Comparison of ENCODE assay signal across 8 mouse cellular contexts in genomic region chr17:45958094-45958881, GRCm38 (mm10).
A peak's percentile ranks its signal among the peaks of the same experiment; 100 is the strongest.
DNase-seq lines count a peak whose midpoint lies in the region; TF ChIP-seq lines count a peak whose summit lies in the region.

No protein-coding gene starts in this region.

- no peaks in the 10 kb centered on the region for H3K36me3 ChIP-seq in myocyte (ENCODE audit: control insufficient read depth, insufficient read depth)

- H3ac ChIP-seq in myocyte (ENCODE audit: control insufficient read depth, insufficient read length): no peak overlapping the region

- TF ChIP-seq POLR2A in myocyte (IDR thresholded peaks at IDR 0.05; ENCODE audit: insufficient read length, low read depth): no peak

- H3K4me3 ChIP-seq in myocyte: no peak overlapping the region

- H3K27me3 ChIP-seq in myocyte (ENCODE audit: control insufficient read depth, insufficient read depth, insufficient read length): no peaks in the 10 kb centered on the region

- peak; percentile 17 to 20 for DNase-seq in heart, postnatal 10 days
- no peak for DNase-seq in heart, postnatal 4 days
- DNase-seq in adrenal gland, postnatal 25 days: peak; percentile 48
- DNase-seq in kidney, postnatal 10 days: peak; percentile 51
- no peak for DNase-seq in urinary bladder, postnatal 25 days (ENCODE audit: low spot score)
- DNase-seq in thymus, postnatal 36 days: no peak
- no peak for DNase-seq in right cerebral cortex, postnatal 36 days (ENCODE audit: low spot score in 2 of 2)

- intact Hi-C loops in heart, postnatal 10 days (cut with DNase I): loop anchor here (5.0 kb wide), 2 partner anchors 74 to 174 kb away; partner anchors contain the start of gene Vegfa

- no peak overlapping the region for H3K4me2 ChIP-seq in myocyte (ENCODE audit: low read depth)

- no peaks in the 10 kb centered on the region for H3K79me2 ChIP-seq in myocyte (ENCODE audit: control insufficient read depth, insufficient read depth)

TF ChIP-seq in myocyte, 11 proteins besides CTCF, POLR2A, EP300 and RAD21:
- TF ChIP-seq TCF3 (IDR thresholded peaks at IDR 0.05; ENCODE audit: insufficient read length, low read depth) (no peak), CEBPB (IDR thresholded peaks at IDR 0.05; ENCODE audit: insufficient read depth, poor library complexity, severe bottlenecking) (peak; percentile 63)
TF ChIP-seq in myocyte: peak in this region for 1.

Comparison
In these comparisons a context has a peak if more than half of its experiments do, and no peak if none do; other contexts are left out.
1. DNase-seq: peak in heart, postnatal 10 days (2 of 2), adrenal gland, postnatal 25 days (single experiment) and kidney, postnatal 10 days (single experiment); none in heart, postnatal 4 days (single experiment), urinary bladder, postnatal 25 days (single experiment), thymus, postnatal 36 days (0 of 2) and right cerebral cortex, postnatal 36 days (0 of 2).